In genomic region chr4:95339822-95340221, GRCm38 (mm10) we compare ENCODE assay signal across 22 mouse cellular contexts.
DNase-seq lines count a peak whose midpoint lies in the region; ATAC-seq lines count a peak whose summit lies in the region.
"Had no signal": no experiment of that assay in that cellular context is flagged by ENCODE, and none has a peak within 500 bp of the region (broad histone marks: within the 10 kb centered on the region; RNA-seq: fewer than 3 reads in every experiment).

No protein-coding gene starts in this region.

- WGBS in heart, embryonic 10.5 days, result 81% methylated on average over 2 of the region's 2 CpGs

- no peak overlapping the region for H3K4me3 ChIP-seq in heart, embryonic 10.5 days
- H3K4me3 ChIP-seq: embryonic facial prominence, embryonic 12.5 days; embryonic facial prominence, embryonic 15.5 days; heart, adult 2 months had no signal

- no peak overlapping the region for H3K27ac ChIP-seq in heart, embryonic 10.5 days
- H3K27ac ChIP-seq: embryonic facial prominence, embryonic 12.5 days; embryonic facial prominence, embryonic 15.5 days; heart, adult 2 months; hindbrain, embryonic 14.5 days; hindbrain, postnatal 0 days had no signal

- no peaks in the 10 kb centered on the region for H3K36me3 ChIP-seq in heart, embryonic 10.5 days
- H3K36me3 ChIP-seq: embryonic facial prominence, embryonic 12.5 days; embryonic facial prominence, embryonic 15.5 days had no signal

- H3K9me3 ChIP-seq in heart, embryonic 10.5 days, result no peaks in the 10 kb centered on the region

- DNase-seq in 416B (ENCODE audit: low read depth), result peak; percentile 20
- no peak for DNase-seq in natural killer cell, adult 2 months (ENCODE audit: low spot score in 2 of 2)
- no peak for DNase-seq in ovary, postnatal 36 days (ENCODE audit: low spot score)
- no peak for DNase-seq in heart, embryonic 10.5 days (ENCODE audit: low spot score)
- DNase-seq: adrenal gland, adult 2 months; adrenal gland, postnatal 25 days; cerebellum, adult 11-12 months; cerebellum, adult 9-10 months; cerebellum, postnatal 14 days; forebrain, postnatal 0 days; gastrocnemius, postnatal 25 days; heart, adult 2 months had no signal

- no peaks in the 10 kb centered on the region for H3K27me3 ChIP-seq in heart, embryonic 10.5 days (ENCODE audit: insufficient read depth, poor library complexity, severe bottlenecking)
- H3K27me3 ChIP-seq: embryonic facial prominence, embryonic 12.5 days; embryonic facial prominence, embryonic 15.5 days had no signal

- H3K4me1 ChIP-seq in heart, embryonic 10.5 days, result no peaks in the 10 kb centered on the region
- H3K4me1 ChIP-seq: embryonic facial prominence, embryonic 12.5 days; embryonic facial prominence, embryonic 15.5 days had no signal

- peak; percentile 80 for ATAC-seq in granulocyte monocyte progenitor cell, adult 5-6 weeks (replicated peaks; ENCODE audit: poor library complexity, severe bottlenecking)
- ATAC-seq in megakaryocyte progenitor cell, adult 5-6 weeks (replicated peaks; ENCODE audit: poor library complexity), result peak; percentile 72
- ATAC-seq: CD4-positive, CD25-positive, alpha-beta regulatory T cell, adult 4 months; forebrain, embryonic 14.5 days; forebrain, postnatal 0 days; hindbrain, postnatal 0 days; inflammation-experienced regulatory T-cells, adult 6 months; intestine, embryonic 16.5 days had no signal
